Mouse (Mus musculus) lung, adult 10 weeks (tissue): ENCODE results near the gene H2-Q7. TPM values are rescaled to one million over a fixed set of nuclear protein-coding genes. Genes with fewer than 3 reads are reported as not detected.

Experiments
- polyA plus RNA-seq: library from polyadenylated mRNA; stranded (reverse); fragments of 350-450 nt; fragmentation: Illumina TruSeq; extraction: RNeasy Lipid Tissue Mini Kit (QIAGEN cat#74804); gene quantifications from one replicate; pipeline ENCODE4 v1.2.3, GENCODE M21; 2014; ENCODE audit warnings: low read depth, low replicate concordance; ENCODE audit not compliant: insufficient read depth

The H2-Q7 gene
- polyA plus RNA-seq: 95.6 TPM

DNA sequence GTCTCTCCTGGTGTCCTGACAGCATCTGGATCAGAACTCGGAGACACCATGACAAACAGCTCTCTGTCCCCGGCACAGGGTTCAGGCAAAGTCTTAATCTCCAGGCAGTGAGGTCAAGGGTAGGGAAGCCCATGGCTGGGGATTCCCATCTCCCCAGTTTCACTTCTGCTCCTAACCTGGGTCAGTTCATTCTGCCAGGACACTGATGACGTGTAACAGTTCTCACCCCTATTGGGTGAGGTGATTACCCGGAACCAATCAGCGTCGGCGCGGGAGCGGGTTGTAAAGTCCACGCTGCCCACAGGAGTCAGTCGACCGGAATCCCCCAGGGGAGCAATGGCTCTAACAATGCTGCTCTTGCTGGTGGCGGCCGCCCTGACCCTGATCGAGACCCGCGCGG lies at the start of gene H2-Q7:
Gene H2-Q7, plus strand, starts transcription at position 271 of the 400 bp plus-strand sequence.

GRCm38 (mm10) chr17:35424624-35425416 lies 14.1 kb upstream of the H2-Q7 start, which contains the start of gene H2-Q6:
Gene H2-Q6 (plus strand): TSS chr17:35424850.

GRCm38 (mm10) chr17:35469842-35470751 lies 31.1 kb downstream of the H2-Q7 start, which contains the start of gene H2-Q10:
Gene H2-Q10 (plus strand): TSS chr17:35470089.

Other genes starting within 250 kb of the H2-Q7 start
- 46.6 TPM for gene Ltb, start 244.7 kb upstream of the H2-Q7 start, polyA plus RNA-seq
- 1.2 TPM for gene Tnf, start 237.1 kb upstream of the H2-Q7 start, polyA plus RNA-seq
- gene Lta, start 233.8 kb upstream of the H2-Q7 start, polyA plus RNA-seq: 0.62 TPM
- gene Gm16181, start 218.3 kb upstream of the H2-Q7 start, polyA plus RNA-seq: not detected
- 3.0 TPM for gene Atp6v1g2, start 205.5 kb upstream of the H2-Q7 start, polyA plus RNA-seq
- 13.6 TPM for gene Nfkbil1, start 203.4 kb upstream of the H2-Q7 start, polyA plus RNA-seq
- gene Ddx39b, start 197.4 kb upstream of the H2-Q7 start, polyA plus RNA-seq: 120 TPM
- gene H2-D1, start 176.4 kb upstream of the H2-Q7 start, polyA plus RNA-seq: 887 TPM
- gene H2-Q1, start 118.8 kb upstream of the H2-Q7 start, polyA plus RNA-seq: 0.72 TPM
- gene H2-Q2, start 96.9 kb upstream of the H2-Q7 start, polyA plus RNA-seq: 8.2 TPM
- gene H2-Q4, start 59.5 kb upstream of the H2-Q7 start, polyA plus RNA-seq: 102 TPM
- gene H2-Q6, start 14.3 kb upstream of the H2-Q7 start, polyA plus RNA-seq: 56.1 TPM
- 7.1 TPM for gene H2-Q10, start 30.9 kb downstream of the H2-Q7 start, polyA plus RNA-seq
- not detected for gene Pou5f1, start 66.9 kb downstream of the H2-Q7 start, polyA plus RNA-seq
- gene Tcf19, start 77.7 kb downstream of the H2-Q7 start, polyA plus RNA-seq: 4.4 TPM
- gene Cchcr1, start 77.9 kb downstream of the H2-Q7 start, polyA plus RNA-seq: 4.7 TPM
- gene Psors1c2, start 94.0 kb downstream of the H2-Q7 start, polyA plus RNA-seq: not detected
- gene Cdsn, start 113.0 kb downstream of the H2-Q7 start, polyA plus RNA-seq: 0.30 TPM
- not detected for gene 2300002M23Rik, start 128.3 kb downstream of the H2-Q7 start, polyA plus RNA-seq
- gene Sfta2, start 162.4 kb downstream of the H2-Q7 start, polyA plus RNA-seq: 250 TPM
- not detected for gene Gm9573, start 187.5 kb downstream of the H2-Q7 start, polyA plus RNA-seq
- gene Mucl3, start 204.5 kb downstream of the H2-Q7 start, polyA plus RNA-seq: 0.20 TPM
- gene Vars2, start 228.4 kb downstream of the H2-Q7 start, polyA plus RNA-seq: 8.7 TPM
- gene Gtf2h4, start 234.6 kb downstream of the H2-Q7 start, polyA plus RNA-seq: 16.5 TPM